Mouse (Mus musculus): Measurements from ENCODE around the gene Myo1f.

The Myo1f gene

GRCm38 (mm10) chr17:33555223-33555855, at the start of gene Myo1f:
TSS of gene Myo1f (plus strand) at chr17:33555707.
- no peak for DNase-seq (ENCODE audit: low read depth, low spot score)

GRCm38 (mm10) chr17:33508386-33508785, 47.1 kb upstream of the Myo1f start:
- DNase-seq (ENCODE audit: low read depth, low spot score): no peak

GRCm38 (mm10) chr17:33510172-33510571, 45.3 kb upstream of the Myo1f start:
- no peak for DNase-seq (ENCODE audit: low read depth, low spot score)

GRCm38 (mm10) chr17:33512441-33513415, 42.8 kb upstream of the Myo1f start:
- DNase-seq (ENCODE audit: low read depth, low spot score): no peak

- DNase-seq (ENCODE audit: low read depth, low spot score): no peak
Observed at GRCm38 (mm10) chr17:33513874-33514273, 41.6 kb upstream of the Myo1f start.

GRCm38 (mm10) chr17:33520366-33520765, 35.1 kb upstream of the Myo1f start:
- no peak for DNase-seq (ENCODE audit: low read depth, low spot score)

- no peak for DNase-seq (ENCODE audit: low read depth, low spot score)
Observed at GRCm38 (mm10) chr17:33523431-33523917, 32.0 kb upstream of the Myo1f start.

GRCm38 (mm10) chr17:33523918-33524755, 31.4 kb upstream of the Myo1f start, which contains the start of gene Adamts10:
TSS of gene Adamts10 (plus strand) at chr17:33524204.
- DNase-seq (ENCODE audit: low read depth, low spot score): no peak

GRCm38 (mm10) chr17:33524806-33525373, 30.6 kb upstream of the Myo1f start:
- DNase-seq (ENCODE audit: low read depth, low spot score): no peak

- DNase-seq (ENCODE audit: low read depth, low spot score): no peak
Observed at GRCm38 (mm10) chr17:33526506-33526905, 29.0 kb upstream of the Myo1f start.

- no peak for DNase-seq (ENCODE audit: low read depth, low spot score)
Observed at GRCm38 (mm10) chr17:33539106-33539675, 16.3 kb upstream of the Myo1f start.

- DNase-seq (ENCODE audit: low read depth, low spot score): no peak
Observed at GRCm38 (mm10) chr17:33539878-33540277, 15.6 kb upstream of the Myo1f start.

- DNase-seq (ENCODE audit: low read depth, low spot score): no peak
Observed at GRCm38 (mm10) chr17:33549212-33549611, 6.3 kb upstream of the Myo1f start.

GRCm38 (mm10) chr17:33550388-33550787, 5.1 kb upstream of the Myo1f start:
- no peak for DNase-seq (ENCODE audit: low read depth, low spot score)

- no peak for DNase-seq (ENCODE audit: low read depth, low spot score)
Observed at GRCm38 (mm10) chr17:33552113-33552512, 3.4 kb upstream of the Myo1f start.

- peak; percentile 55 for DNase-seq (ENCODE audit: low read depth, low spot score)
Observed at GRCm38 (mm10) chr17:33552964-33553363, 2.5 kb upstream of the Myo1f start.

GRCm38 (mm10) chr17:33554536-33554935, 971 bp upstream of the Myo1f start:
- DNase-seq (ENCODE audit: low read depth, low spot score): no peak

- no peak for DNase-seq (ENCODE audit: low read depth, low spot score)
Observed at GRCm38 (mm10) chr17:33557922-33558321, 2.4 kb downstream of the Myo1f start.

- DNase-seq (ENCODE audit: low read depth, low spot score): no peak
Observed at GRCm38 (mm10) chr17:33563527-33564076, 8.1 kb downstream of the Myo1f start.

- no peak for DNase-seq (ENCODE audit: low read depth, low spot score)
Observed at GRCm38 (mm10) chr17:33564599-33564998, 9.1 kb downstream of the Myo1f start.

GRCm38 (mm10) chr17:33566182-33566581, 10.7 kb downstream of the Myo1f start:
- no peak for DNase-seq (ENCODE audit: low read depth, low spot score)
